Mouse (Mus musculus) CH12.LX (cell line): ENCODE data around the gene Samd3.

Source experiments
- CTCF ChIP-seq, 2 experiments: IDR thresholded peaks in 1 of 2; conservative IDR thresholded peaks in 1 of 2; 2 replicates each; pipeline ENCODE4 v1.5.1; 2011 to 2012; ENCODE audit warnings: low read depth in 2 of 2, low read length in 2 of 2, improper control_type of control experiment in 1 of 2, inconsistent platforms in 1 of 2, mild to moderate bottlenecking in 1 of 2, moderate library complexity in 1 of 2
- KAT2A ChIP-seq: IDR thresholded peaks from 2 replicates; pipeline ENCODE4 v1.6.1; 2012; ENCODE audit warnings: low read length, improper control_type of control experiment, inconsistent platforms; ENCODE audit not compliant: insufficient replicate concordance
- MAZ ChIP-seq: IDR thresholded peaks from 2 replicates; pipeline ENCODE4 v1.6.1; 2012; ENCODE audit warnings: low read depth, mild to moderate bottlenecking, inconsistent platforms, low read length, improper control_type of control experiment, moderate library complexity
- POLR2A ChIP-seq: IDR thresholded peaks from 2 replicates; pipeline ENCODE4 v1.6.1; 2011; ENCODE audit warnings: low read depth, mild to moderate bottlenecking, improper control_type of control experiment, low read length
- SMC3 ChIP-seq: IDR thresholded peaks from 2 replicates; pipeline ENCODE4 v1.6.1; 2011; ENCODE audit warnings: low read depth, low read length, improper control_type of control experiment
- USF1 ChIP-seq: IDR thresholded peaks from 2 replicates; pipeline ENCODE4 v1.6.1; 2014; ENCODE audit warnings: low read depth, mild to moderate bottlenecking, inconsistent platforms, low read length, improper control_type of control experiment

GRCm38 (mm10) chr10:26320679-26321078, 91.2 kb downstream of the Samd3 start:
- TF ChIP-seq POLR2A (no peak), MAZ (no peak), CTCF (conservative IDR thresholded peaks at IDR 0.05 in 1 of 2, IDR thresholded peaks at IDR 0.05 in 1 of 2; ENCODE audit: low read depth in 2 of 2, low read length in 2 of 2) (no peak), KAT2A (no peak), USF1 (no peak), SMC3 (no peak)
